Mouse (Mus musculus): ENCODE results near the gene Vgll4. TPM values are rescaled to one million over a fixed set of nuclear protein-coding genes. Genes with fewer than 3 reads are reported as not detected.
"Not testable (repeated sequence)": the region's sequence is repeated elsewhere in the genome, so short reads cannot be mapped to it uniquely, and the experiment has no call there.

The Vgll4 gene
- polyA plus RNA-seq, 1 experiment: 36.4 TPM

- Histone ChIP-seq H3K27ac (ENCODE audit: insufficient read depth, low read length) (peak overlapping the region; percentile 65), H3K4me3 (ENCODE audit: insufficient read depth, low read length) (no peak overlapping the region), H3K4me1 (ENCODE audit: control insufficient read depth, insufficient read depth, low read length) (peaks cover 19% of the 10 kb centered on the region)
- TF ChIP-seq POLR2A (IDR thresholded peaks at IDR 0.05; ENCODE audit: low read depth, low read length): no peak
- no peak for TF ChIP-seq CTCF (IDR thresholded peaks at IDR 0.05; ENCODE audit: borderline replicate concordance, insufficient read depth, low read length)
Measured at GRCm38 (mm10) chr6:114891272-114891671, 78.5 kb downstream of the Vgll4 start.

GRCm38 (mm10) chr6:114890411-114891115, 79.2 kb downstream of the Vgll4 start:
- peaks cover 19% of the 10 kb centered on the region for H3K4me1 ChIP-seq (ENCODE audit: control insufficient read depth, insufficient read depth, low read length)
- no peak overlapping the region for H3K4me3 ChIP-seq (ENCODE audit: insufficient read depth, low read length)
- TF ChIP-seq CTCF (IDR thresholded peaks at IDR 0.05; ENCODE audit: borderline replicate concordance, insufficient read depth, low read length) (no peak), POLR2A (IDR thresholded peaks at IDR 0.05; ENCODE audit: low read depth, low read length) (no peak)
- peak overlapping the region; percentile 65 for H3K27ac ChIP-seq (ENCODE audit: insufficient read depth, low read length)

- not testable (repeated sequence) for H3K27ac ChIP-seq (ENCODE audit: insufficient read depth, low read length); H3K4me3 ChIP-seq (ENCODE audit: insufficient read depth, low read length)
- H3K4me1 ChIP-seq (ENCODE audit: control insufficient read depth, insufficient read depth, low read length): peaks cover 19% of the 10 kb centered on the region
Measured at GRCm38 (mm10) chr6:114889971-114890370, 79.8 kb downstream of the Vgll4 start.

- TF ChIP-seq POLR2A (IDR thresholded peaks at IDR 0.05; ENCODE audit: low read depth, low read length) (no peak), CTCF (IDR thresholded peaks at IDR 0.05; ENCODE audit: borderline replicate concordance, insufficient read depth, low read length) (peak; percentile 81; the same call in 1 of the 2 replicates)
- no peak overlapping the region for H3K4me3 ChIP-seq (ENCODE audit: insufficient read depth, low read length)
- peak overlapping the region; percentile 77 for H3K27ac ChIP-seq (ENCODE audit: insufficient read depth, low read length)
- peaks cover 19% of the 10 kb centered on the region for H3K4me1 ChIP-seq (ENCODE audit: control insufficient read depth, insufficient read depth, low read length)
Measured at GRCm38 (mm10) chr6:114888922-114889321, 80.9 kb downstream of the Vgll4 start.

- no peak overlapping the region for H3K27ac ChIP-seq (ENCODE audit: insufficient read depth, low read length)
- H3K4me1 ChIP-seq (ENCODE audit: control insufficient read depth, insufficient read depth, low read length): peaks cover 25% of the 10 kb centered on the region; the same call in 1 of the 2 replicates
- H3K4me3 ChIP-seq (ENCODE audit: insufficient read depth, low read length): no peak overlapping the region
- TF ChIP-seq CTCF (IDR thresholded peaks at IDR 0.05; ENCODE audit: borderline replicate concordance, insufficient read depth, low read length) (no peak), POLR2A (IDR thresholded peaks at IDR 0.05; ENCODE audit: low read depth, low read length) (no peak)
Measured at GRCm38 (mm10) chr6:114886504-114887361, 83.1 kb downstream of the Vgll4 start.

- no peak for TF ChIP-seq POLR2A (IDR thresholded peaks at IDR 0.05; ENCODE audit: low read depth, low read length)
- no peak for TF ChIP-seq CTCF (IDR thresholded peaks at IDR 0.05; ENCODE audit: borderline replicate concordance, insufficient read depth, low read length)
- H3K27ac ChIP-seq (ENCODE audit: insufficient read depth, low read length): no peak overlapping the region
- H3K4me3 ChIP-seq (ENCODE audit: insufficient read depth, low read length): no peak overlapping the region
- peaks cover 22% of the 10 kb centered on the region; the same call in 1 of the 2 replicates for H3K4me1 ChIP-seq (ENCODE audit: control insufficient read depth, insufficient read depth, low read length)
Measured at GRCm38 (mm10) chr6:114886012-114886411, 83.8 kb downstream of the Vgll4 start.

- H3K4me1 ChIP-seq (ENCODE audit: control insufficient read depth, insufficient read depth, low read length): peaks cover 19% of the 10 kb centered on the region; the same call in 1 of the 2 replicates
- no peak overlapping the region for H3K27ac ChIP-seq (ENCODE audit: insufficient read depth, low read length)
- H3K4me3 ChIP-seq (ENCODE audit: insufficient read depth, low read length): no peak overlapping the region
- TF ChIP-seq CTCF (IDR thresholded peaks at IDR 0.05; ENCODE audit: borderline replicate concordance, insufficient read depth, low read length) (no peak), POLR2A (IDR thresholded peaks at IDR 0.05; ENCODE audit: low read depth, low read length) (no peak)
Measured at GRCm38 (mm10) chr6:114885129-114885528, 84.7 kb downstream of the Vgll4 start.

- Histone ChIP-seq H3K27ac (ENCODE audit: insufficient read depth, low read length) (peak overlapping the region; percentile 75), H3K4me3 (ENCODE audit: insufficient read depth, low read length) (no peak overlapping the region), H3K4me1 (ENCODE audit: control insufficient read depth, insufficient read depth, low read length) (peaks cover 14% of the 10 kb centered on the region; the same call in 1 of the 2 replicates)
- no peak; the same call in 1 of the 2 replicates for TF ChIP-seq POLR2A (IDR thresholded peaks at IDR 0.05; ENCODE audit: low read depth, low read length)
Measured at GRCm38 (mm10) chr6:114883261-114883740, 86.5 kb downstream of the Vgll4 start.

- peaks cover 14% of the 10 kb centered on the region; the same call in 1 of the 2 replicates for H3K4me1 ChIP-seq (ENCODE audit: control insufficient read depth, insufficient read depth, low read length)
- TF ChIP-seq POLR2A (IDR thresholded peaks at IDR 0.05; ENCODE audit: low read depth, low read length) (no peak), CTCF (IDR thresholded peaks at IDR 0.05; ENCODE audit: borderline replicate concordance, insufficient read depth, low read length) (no peak)
- H3K4me3 ChIP-seq (ENCODE audit: insufficient read depth, low read length): no peak overlapping the region
- peak overlapping the region; percentile 75 for H3K27ac ChIP-seq (ENCODE audit: insufficient read depth, low read length)
Measured at GRCm38 (mm10) chr6:114882675-114883074, 87.1 kb downstream of the Vgll4 start.

- no peak overlapping the region for H3K4me3 ChIP-seq (ENCODE audit: insufficient read depth, low read length)
- no peak for TF ChIP-seq POLR2A (IDR thresholded peaks at IDR 0.05; ENCODE audit: low read depth, low read length)
- TF ChIP-seq CTCF (IDR thresholded peaks at IDR 0.05; ENCODE audit: borderline replicate concordance, insufficient read depth, low read length): no peak
- H3K27ac ChIP-seq (ENCODE audit: insufficient read depth, low read length): no peak overlapping the region
- peaks cover 17% of the 10 kb centered on the region; the same call in 1 of the 2 replicates for H3K4me1 ChIP-seq (ENCODE audit: control insufficient read depth, insufficient read depth, low read length)
Measured at GRCm38 (mm10) chr6:114882212-114882611, 87.6 kb downstream of the Vgll4 start.
